Mouse (Mus musculus) layer of hippocampus, adult 9-10 months (tissue): Measurements from ENCODE around the gene Il1rapl2.

Source experiments
- DNase-seq: peaks from one replicate; pipeline ENCODE4 v3.0.0; 2022; ENCODE audit warnings: low spot score

Gene Il1rapl2

DNA sequence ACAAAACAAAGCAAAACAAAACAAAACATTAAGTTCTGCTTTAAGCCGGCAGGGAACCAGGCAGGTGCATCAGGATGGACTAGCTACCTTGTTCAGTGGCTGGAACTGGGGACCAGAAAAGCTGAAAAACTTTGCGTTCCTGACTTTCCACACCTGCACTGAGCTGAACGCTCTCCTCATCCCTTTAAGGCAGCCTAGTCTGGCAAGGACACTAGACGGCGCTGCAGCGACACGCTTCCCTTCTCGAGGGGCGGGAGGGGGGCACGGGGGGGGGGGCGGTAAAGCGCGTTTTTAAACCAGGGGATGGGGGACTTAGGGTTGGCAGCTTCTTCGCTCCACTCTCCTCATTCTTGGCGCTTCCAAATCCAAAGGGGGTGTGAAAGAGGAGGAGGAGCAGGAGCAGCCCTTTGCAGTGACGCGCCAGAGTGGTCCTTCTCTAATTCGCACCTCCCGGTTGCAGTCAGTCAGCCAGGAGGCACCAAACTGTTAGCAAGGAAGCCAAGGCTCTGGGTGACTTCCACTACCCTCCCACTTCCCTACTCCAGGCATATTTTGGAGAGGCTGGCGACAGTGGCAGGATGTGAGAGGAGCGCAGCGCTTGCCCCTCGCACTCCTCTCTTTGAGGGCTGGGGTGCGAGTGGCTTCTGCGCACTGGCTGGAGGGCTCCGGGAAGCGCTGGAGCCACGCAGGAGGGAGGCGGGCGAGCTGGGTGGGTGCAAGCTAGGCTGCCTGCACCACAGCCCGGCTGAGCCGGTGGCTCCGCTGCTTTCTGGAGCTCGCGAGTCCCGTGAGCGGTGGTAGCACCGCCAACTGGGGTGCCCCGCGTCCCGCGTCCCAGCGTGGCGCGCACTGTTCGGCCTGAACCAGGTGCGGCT is at the start of gene Il1rapl2:
Il1rapl2 (plus strand) TSS at position 288 of the 875 bp plus-strand sequence.
- no peak for DNase-seq

DNA sequence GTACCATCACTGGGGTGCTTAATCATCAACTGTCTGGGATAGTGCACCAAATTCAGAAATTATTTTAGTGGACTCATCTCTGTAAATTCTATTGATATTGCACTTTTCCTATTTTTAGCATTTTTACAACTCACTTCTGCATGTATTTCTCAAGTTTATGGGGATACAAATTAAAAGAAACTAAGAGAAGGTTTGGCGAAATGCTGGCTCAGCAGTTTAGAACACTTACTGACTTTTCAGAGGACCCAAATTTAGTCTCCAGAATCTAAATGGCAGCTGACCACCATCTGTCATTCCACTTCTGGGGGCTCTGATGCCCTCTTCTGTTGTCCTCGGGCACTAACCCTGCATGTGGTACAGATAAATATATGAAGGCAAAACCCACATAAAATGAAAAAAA is 22.1 kb upstream of the Il1rapl2 start:
- DNase-seq, result no peak

DNA sequence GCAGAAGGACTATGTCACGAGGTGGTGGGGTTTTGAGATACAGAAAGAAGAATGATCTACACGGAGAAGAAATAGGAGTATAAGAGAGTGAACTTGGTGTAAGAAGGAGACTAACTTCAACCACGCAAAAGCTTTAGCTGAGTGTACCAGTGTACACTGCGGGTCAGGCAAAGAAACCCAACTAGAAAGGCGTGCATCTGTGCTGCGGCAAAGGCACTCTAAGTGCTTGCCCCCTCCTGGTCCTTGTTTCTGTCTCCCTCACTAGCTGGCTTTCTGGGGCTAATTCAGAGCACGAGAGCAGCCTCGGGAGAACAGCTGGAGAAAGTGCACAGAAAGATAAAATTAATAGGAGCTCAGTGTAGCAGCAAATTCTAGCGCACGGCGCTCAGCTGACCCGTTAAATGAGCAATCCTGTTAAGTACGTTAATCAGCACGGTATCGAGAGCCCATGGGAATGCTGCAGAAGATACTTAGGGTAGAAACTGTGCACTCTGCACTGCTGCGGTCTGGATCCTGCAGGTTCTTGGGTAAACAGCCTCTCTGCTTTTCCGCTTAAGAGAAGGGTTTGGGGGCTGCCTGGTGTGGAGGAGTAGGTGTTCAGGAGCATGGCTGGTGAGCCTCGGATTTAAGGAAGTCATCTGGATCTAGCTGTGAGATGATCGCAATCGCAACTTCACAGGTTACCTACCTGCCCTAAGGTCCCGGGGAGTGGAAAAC is 778 bp upstream of the Il1rapl2 start:
- no peak for DNase-seq

DNA sequence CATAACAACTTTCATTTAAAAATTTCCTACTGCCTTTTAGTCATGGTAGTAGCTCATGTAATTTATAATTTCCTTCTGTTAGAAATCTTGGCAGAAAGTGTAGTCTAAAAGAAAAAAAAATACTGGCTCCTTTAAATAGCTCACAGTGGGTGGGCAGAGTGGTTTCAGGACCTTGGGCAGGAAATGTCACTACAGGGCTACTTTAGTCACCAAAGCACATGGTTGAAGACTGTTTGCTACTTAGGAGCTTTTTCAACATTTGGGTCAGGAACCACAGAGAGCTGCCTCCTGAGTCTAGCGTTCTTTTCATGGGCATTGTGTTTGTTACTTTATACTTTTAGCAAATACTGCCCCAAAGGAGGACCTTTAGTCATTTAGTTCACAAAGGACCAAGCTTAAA is 12.2 kb downstream of the Il1rapl2 start:
- no peak for DNase-seq

DNA sequence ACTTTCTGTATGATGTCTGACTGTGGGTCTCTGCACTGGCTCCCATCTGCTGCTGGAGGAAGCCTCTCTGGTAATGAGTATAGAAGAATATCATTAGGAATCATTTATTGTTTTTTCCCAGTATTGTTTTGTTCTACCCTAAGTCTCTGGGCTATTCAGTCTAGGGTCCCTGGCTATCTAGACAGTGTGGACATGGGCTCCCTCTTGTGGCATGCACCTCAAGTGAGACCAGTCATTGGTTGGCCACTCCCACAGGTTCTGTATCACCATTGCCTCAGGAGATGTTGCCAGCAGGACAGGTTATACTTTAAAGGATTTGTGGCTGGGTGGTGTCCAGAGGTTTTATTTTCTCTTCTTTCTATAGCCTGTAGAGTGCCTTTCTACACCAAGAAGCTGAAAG is 50.3 kb downstream of the Il1rapl2 start:
- DNase-seq, result no peak

DNA sequence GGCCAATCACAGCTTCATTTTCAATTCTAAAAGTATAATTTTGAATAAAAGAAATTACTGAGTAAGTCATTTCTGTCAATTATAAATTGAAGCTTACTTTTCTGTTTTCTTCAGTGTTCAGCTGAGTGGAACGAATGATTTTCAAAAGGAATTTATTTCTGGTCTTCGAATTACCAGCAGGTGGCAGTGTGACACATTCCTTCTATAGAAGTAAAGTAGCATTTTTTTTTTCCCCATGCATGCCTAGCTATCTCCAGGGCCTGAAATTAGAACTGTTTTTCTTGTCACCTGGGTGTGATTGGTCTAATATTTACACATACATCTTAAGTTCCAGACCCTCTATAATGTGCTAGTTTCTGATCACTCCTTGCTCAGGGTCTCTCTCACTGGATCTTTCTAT is 96.6 kb downstream of the Il1rapl2 start:
- no peak for DNase-seq

DNA sequence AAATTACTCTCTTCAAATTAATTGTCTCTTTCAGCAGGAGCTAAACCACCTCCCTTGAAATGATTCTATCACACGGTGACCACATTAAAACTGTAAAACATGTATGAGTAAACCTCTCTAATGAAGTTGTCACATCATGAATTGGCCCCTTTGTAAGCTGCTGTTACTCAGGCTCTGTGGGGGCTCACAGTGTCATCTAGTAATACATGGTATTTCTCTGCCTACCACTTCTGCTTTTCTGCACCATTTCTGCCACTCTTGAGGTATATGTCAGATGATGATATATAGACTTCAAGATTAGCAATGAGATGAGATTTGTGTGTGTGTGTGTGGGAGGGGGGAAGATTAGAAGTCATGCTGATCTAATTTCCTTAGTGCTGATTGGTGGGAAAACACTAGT is 117.6 kb downstream of the Il1rapl2 start:
- no peak for DNase-seq

DNA sequence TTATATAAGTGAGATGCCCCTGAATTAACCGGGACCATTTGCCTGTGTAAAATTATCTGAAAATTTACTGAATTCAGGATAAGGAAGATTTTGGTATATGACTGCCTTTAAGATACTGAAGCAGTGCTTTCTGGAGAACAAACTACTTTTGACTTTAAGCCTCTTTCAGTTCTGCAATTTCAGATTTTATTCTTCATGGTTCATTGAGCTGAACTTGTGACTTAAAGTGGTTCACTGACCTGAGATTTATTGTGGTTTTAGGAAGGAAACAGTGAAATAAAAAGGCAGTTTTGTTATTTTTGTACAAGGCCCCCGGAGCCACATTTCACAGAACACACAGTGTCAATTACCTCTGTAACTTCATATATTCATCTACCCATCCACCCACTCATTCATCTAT is 129.6 kb downstream of the Il1rapl2 start:
- DNase-seq, result no peak

DNA sequence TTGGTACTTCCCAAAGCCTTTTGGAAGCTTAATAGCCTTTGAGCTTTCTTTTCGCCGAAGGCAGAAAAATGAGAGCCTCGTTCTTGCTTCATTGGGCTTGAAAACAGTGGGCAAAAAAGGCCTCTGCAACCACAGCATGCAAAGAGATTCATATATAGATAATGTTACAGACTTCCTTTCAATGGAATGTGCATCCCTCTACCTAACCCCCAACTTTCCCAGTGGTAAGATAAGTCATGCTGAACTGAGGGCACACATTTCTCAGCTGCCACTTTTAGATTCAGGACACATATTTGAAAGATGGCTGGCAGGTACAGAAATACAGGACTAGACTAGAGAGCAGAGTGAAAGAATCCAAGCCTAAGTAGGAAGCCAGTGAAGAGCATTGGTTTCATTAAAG is 185.1 kb downstream of the Il1rapl2 start:
- DNase-seq, result no peak

DNA sequence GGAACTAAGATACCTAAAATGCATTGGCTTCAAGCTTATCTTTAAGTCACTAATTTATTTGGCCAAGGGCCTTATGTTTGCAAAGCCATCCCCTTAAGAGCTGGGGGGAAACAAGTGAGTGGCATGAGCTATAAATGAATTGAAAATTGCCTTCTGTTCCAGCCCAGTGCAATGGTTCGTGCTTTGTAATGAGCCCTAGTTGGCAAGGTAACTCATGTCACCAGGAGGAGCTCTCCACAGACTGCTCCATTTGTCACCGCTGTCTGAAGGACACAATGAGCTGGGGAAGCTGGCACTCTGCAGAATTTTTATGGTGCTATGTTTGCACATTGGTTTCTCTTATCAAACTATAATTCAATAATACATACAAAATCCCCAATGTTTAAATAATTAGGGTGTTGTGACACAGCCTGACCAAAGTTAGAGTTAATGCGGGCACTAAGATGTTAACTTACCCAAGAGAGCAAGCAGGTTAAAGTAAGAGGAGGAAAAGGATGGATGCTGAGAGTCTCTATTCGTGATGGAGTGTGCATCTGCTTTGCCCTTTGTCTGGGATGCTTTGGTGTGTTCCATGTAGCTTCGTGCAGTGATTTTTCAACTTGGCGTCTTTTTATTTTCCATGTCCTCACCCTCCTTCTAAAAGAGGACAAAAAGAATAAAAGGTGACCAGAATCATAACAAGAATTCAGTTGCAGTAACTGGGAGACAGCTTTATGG is 235.2 kb downstream of the Il1rapl2 start:
- no peak for DNase-seq

DNA sequence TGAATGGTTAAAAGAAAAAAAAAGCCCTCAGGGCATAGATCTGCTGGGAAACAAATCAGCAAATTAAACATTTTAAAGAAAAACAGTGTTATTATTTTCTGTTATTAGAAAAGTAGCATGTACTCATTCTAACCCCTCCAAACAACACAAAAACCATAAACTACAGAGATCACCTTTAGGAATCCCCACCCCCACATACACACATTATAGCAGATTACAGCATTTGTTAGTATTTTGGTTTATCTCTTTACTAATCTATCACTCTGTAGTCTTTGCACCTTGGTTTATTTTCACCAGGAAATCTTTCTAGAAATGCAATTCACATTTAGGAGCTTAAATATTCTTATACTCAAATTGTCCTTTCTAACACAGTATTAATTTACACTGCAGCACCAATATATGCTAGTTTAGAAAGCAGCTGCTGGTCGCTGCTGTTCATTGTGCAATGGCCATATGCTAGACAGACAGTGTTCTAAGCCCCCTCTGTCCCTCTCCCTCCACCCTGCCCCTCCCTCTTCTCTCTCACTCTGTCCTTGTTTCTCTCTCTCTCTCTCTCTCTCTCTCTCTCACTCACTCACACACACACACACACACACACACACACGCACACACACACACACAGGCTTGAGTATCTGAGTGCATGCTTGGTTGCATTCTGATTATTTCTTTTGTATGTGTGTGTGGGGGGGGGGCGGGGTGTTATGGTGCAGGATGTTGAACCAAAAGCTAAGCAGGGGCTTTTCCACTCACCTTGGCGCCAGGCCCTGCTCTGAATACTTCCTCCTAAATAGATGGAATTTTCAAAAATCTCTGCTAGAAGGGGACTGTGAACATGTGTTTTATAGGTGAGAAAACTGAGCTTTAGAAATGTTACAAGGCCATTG is 236.1 kb downstream of the Il1rapl2 start:
- DNase-seq, result no peak

DNA sequence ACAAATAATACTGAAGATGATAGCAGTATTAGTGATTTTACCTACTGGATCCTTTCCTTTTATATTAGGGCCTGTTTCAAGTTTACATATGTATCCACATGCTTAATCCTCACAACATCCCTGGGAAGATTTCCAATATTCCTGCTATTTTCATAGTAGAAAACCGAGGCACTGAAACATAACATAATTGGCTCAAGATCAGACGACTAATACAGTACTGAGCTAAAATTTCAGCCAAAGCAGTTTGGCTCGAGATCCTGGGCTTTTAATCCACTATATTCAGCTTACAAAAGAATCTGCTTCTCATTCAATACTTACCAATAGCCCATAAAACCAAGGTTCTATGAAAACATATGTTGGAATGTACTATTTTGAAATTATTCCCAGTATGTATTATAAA is 239.1 kb downstream of the Il1rapl2 start:
- no peak for DNase-seq

DNA sequence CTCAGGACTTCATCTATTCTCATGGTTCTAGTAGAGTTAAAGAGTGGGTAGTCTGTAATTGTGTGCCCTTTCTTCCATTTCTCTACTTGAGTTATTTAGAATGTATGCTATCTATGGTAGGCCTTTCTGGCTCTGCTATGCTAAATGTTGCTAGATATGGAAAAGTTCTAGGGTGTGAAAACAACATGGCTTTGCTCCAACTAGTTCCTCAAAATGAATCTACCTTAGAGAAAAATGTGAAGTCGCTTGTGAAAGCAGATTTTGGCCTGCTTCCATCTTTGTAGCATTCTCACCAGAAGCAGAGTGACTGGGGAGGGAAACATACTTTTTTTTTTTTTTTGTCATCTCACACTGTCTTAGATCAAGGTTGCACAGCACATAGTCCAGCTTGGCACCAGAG is 241.7 kb downstream of the Il1rapl2 start:
- no peak for DNase-seq

DNA sequence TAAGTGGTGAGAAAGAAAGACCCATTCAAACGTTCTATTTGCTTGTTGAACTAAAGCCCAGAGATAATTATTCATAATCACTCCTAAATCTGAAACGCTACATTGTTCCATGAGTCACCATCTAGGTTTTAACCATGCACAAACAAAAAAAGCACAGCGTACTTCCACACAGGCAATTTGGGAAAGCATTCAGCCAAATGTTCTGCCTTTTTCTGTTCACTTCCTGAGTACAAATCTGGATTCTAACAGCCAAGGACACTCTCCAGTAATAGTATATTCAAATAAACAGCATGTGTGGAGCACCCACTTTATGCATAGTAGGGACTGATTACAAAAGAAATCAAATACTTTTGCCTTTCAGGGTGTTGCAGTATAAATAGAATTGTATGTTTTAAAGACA is 278.5 kb downstream of the Il1rapl2 start:
- DNase-seq, result peak; percentile 7

DNA sequence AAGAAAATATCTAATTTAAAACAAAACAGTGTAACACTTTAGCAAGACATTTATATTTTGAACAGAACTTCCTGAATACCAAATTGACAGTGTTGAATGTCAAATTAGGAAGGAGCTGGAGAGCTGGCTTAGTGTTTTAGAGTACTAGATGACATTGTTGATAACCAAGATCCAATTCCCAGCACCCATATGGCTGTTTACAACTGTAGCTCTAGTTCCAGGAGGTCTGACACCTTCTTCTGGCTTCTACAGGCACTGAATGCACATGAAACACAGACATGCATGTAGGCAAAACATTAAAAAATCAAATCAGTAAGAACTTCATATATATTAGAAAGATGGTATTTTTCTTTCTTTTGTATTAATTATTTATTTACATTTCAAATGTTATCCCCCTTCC is 353.1 kb downstream of the Il1rapl2 start:
- no peak for DNase-seq

DNA sequence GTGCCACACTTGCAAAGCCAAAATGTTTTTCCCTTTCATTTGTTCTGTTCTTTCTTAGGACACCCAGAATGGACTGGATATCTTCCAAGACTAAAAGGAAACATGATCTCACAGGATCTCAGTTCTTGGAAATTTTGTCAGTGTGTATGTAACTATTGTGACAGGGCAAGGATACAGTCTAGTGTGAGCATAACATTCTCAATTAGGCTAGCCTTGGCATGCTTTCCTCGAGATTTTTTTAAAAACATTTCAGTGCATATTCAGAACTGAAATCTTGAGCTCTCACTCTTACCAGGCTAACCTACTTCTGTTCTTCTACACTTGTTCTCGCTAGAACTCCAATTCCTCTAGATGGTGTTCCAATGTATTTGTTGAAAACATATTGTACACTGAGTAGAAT is 356.4 kb downstream of the Il1rapl2 start:
- no peak for DNase-seq

DNA sequence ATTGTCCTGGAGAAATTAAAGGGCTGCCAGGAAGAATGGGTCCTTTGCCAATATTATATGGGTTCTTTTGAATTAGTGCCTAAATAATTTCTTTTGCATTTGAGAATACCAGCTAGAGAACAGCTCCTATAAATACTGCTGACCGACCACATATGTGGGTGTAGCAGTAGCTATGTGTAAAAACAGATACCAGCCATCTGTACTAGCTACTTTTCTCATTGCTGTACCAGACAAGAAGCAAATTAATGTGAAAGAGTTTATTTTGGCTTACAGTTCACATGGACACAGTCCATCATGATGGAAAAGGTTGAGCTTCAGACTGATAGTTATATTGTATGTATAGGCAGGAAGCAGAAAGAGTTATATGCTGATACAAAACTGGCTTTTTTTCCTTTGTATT is 377.3 kb downstream of the Il1rapl2 start:
- no peak for DNase-seq

DNA sequence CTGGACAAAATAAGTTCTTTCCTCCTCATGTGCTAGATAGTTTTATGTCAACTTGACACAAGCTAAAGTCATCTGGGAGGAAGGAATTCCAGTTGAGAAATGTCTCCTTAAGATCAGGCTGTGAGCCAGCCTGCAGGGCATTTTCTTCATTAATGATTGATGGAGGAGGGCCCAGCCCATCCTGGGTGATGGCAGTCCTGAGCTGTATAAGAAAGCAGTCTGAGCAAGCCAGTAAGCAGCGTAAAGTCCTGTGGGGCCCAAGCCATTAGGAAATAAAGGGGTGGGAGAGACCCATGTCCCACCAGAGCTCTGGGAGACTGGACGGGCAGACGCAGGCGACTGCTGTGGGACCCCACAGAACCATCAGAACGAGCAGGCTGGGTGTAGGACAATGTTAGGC is 400.9 kb downstream of the Il1rapl2 start:
- DNase-seq, result no peak

DNA sequence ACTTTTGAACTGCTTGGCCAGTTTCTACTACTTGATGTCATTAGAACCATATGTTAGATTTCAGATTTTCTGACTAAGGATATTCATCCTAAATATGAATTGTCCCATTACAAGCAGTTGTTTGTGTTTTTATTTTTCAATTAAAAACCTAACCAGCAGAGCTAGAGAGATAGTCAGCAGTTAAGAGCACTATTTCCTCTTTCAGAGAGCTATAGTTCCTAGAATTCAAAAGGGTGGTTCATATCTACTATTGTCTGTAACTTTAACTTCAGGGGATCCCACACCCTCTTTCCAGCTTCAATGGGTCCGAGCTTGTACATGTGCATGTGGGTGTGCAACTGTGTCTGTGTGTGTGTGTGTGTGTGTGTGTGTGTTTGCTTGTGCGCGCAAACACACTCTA is 472.7 kb downstream of the Il1rapl2 start:
- DNase-seq, result no peak

DNA sequence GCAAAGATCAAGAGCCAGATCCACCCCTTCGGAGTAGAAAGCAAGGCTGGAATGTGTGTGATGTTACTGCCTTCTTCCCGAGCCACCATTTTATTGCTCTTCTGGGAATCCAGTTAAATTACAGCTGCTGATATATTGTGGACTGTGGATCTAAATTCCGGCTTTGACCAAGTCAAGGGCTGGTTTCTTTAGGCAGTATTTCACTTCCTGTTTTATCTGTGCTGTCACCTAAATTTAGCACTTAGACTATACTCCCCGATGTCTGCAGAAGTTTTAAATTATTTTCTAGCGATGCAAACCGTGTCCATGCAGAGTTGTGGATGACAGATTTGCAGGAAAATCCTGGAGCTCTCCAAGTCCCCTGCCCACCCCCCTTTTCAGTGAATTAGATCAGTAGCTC is 533.5 kb downstream of the Il1rapl2 start:
- no peak for DNase-seq

DNA sequence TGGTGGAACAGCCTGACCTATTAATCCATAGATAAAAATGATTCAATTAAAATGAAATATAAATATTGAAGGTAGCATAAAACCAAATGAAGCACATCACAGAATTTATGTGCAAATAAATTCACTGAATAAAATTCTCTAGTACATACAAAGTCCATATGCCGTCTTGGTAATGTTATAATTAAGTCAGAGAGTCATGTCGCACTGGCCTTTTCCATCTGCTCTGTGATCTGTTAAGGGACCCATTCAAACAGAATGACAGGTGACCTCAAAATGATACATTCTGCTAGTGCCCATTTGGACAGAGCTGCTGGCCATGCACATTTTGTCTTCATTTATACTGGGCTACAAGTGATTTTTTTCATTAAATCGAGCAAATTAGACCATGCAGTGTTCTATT is 534.3 kb downstream of the Il1rapl2 start:
- DNase-seq, result no peak

DNA sequence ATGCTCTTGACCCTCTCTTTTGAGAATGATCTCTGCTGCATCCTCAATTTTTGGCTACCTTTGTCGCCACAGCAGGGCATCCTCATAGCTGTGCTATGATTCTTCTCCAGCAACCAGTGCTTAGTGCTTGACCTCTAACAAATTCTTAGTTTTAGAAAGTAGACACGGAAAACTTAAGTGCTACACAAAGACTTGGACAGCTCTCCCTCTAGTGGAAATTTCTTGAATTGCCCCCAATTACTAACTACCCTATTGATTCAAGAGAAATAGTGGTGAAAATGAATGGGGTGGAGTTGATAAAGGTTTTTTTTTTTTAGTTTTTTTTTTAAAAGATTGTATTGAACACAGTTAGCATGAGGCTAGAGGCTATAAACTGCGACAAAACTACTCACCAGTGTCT is 599.7 kb downstream of the Il1rapl2 start:
- DNase-seq, result peak; percentile 16
